Mouse (Mus musculus) small intestine, adult 2 months (tissue): ENCODE measurements around the gene Fbxo10. TPM values are rescaled to one million over a fixed set of nuclear protein-coding genes. Genes with fewer than 3 reads are reported as not detected.
"Not testable (repeated sequence)": the region's sequence is repeated elsewhere in the genome, so short reads cannot be mapped to it uniquely, and the experiment has no call there.

Experiments used
- H3K27ac ChIP-seq: fragments of 200-500 bp; 2 replicates; pipeline ENCODE4 v1.5.1; 2012; ENCODE audit warnings: low read depth, low read length, control low read depth, inconsistent platforms; ENCODE audit not compliant: insufficient read depth
- H3K27me3 ChIP-seq: fragments of 200-500 bp; 2 replicates; pipeline ENCODE4 v1.6.1; 2012; ENCODE audit warnings: mild to moderate bottlenecking, moderate library complexity, low read length, inconsistent platforms; ENCODE audit not compliant: control insufficient read depth, insufficient read depth
- H3K36me3 ChIP-seq: fragments of 200-500 bp; 2 replicates; pipeline ENCODE4 v1.6.1; 2012; ENCODE audit warnings: mild to moderate bottlenecking, low read length, control low read depth, inconsistent platforms; ENCODE audit not compliant: control insufficient read depth, insufficient read depth
- H3K4me1 ChIP-seq: fragments of 200-500 bp; 2 replicates; pipeline ENCODE4 v1.6.1; 2012; ENCODE audit warnings: low read length, inconsistent platforms, mixed read lengths; ENCODE audit not compliant: control insufficient read depth, insufficient read depth, insufficient read length
- H3K4me3 ChIP-seq: fragments of 200-500 bp; 2 replicates; pipeline ENCODE4 v1.5.1; 2012; ENCODE audit warnings: low read depth, mild to moderate bottlenecking, control low read depth, inconsistent platforms, low read length, moderate library complexity
- CTCF ChIP-seq: fragments of 200-500 bp; IDR thresholded peaks from 2 replicates; pipeline ENCODE4 v1.5.1; 2012; ENCODE audit warnings: low read depth, mild to moderate bottlenecking, control low read depth, inconsistent platforms, low read length, moderate library complexity, mixed read lengths; ENCODE audit not compliant: insufficient replicate concordance, insufficient read length; ENCODE audit errors: extremely low read depth
- POLR2A ChIP-seq: fragments of 200-500 bp; IDR thresholded peaks from 2 replicates; pipeline ENCODE4 v1.6.1; 2012; ENCODE audit warnings: low read depth, mild to moderate bottlenecking, control low read depth, inconsistent platforms, low read length, moderate library complexity
- WGBS: fragments of 180-500 bp; shearing (Covaris S2); methylation state at CpG from one replicate; pipeline ENCODE4 v1.1.7; 2018; 5-methylcytosine and 5-hydroxymethylcytosine counted together
- polyA plus RNA-seq: library from polyadenylated mRNA; depleted of rRNA; stranded (reverse); fragments of >200 nt; gene quantifications from 2 replicates; pipeline ENCODE4 v1.2.3, GENCODE M21; 2012

Gene Fbxo10
- polyA plus RNA-seq, 1 experiment, result 2.4 TPM

GRCm38 (mm10) chr4:45047956-45048355, 36.4 kb downstream of the Fbxo10 start:
- WGBS, result 80% methylated on average over 9 of the region's 9 CpGs
- no peak overlapping the region for H3K4me3 ChIP-seq
- no peak overlapping the region for H3K27ac ChIP-seq
- no peaks in the 10 kb centered on the region; the same call in 1 of the 2 replicates for H3K27me3 ChIP-seq
- no peaks in the 10 kb centered on the region for H3K36me3 ChIP-seq
- TF ChIP-seq POLR2A, result no peak
- TF ChIP-seq CTCF, result no peak
- no peaks in the 10 kb centered on the region for H3K4me1 ChIP-seq

GRCm38 (mm10) chr4:45047286-45047887, 37.0 kb downstream of the Fbxo10 start:
- H3K4me1 ChIP-seq, result no peaks in the 10 kb centered on the region
- TF ChIP-seq CTCF, result no peak
- no peak for TF ChIP-seq POLR2A
- H3K36me3 ChIP-seq, result no peaks in the 10 kb centered on the region
- no peak overlapping the region for H3K27ac ChIP-seq
- no peaks in the 10 kb centered on the region; the same call in 1 of the 2 replicates for H3K27me3 ChIP-seq
- no peak overlapping the region for H3K4me3 ChIP-seq
- WGBS, result 83% methylated on average over 9 of the region's 9 CpGs

DNA sequence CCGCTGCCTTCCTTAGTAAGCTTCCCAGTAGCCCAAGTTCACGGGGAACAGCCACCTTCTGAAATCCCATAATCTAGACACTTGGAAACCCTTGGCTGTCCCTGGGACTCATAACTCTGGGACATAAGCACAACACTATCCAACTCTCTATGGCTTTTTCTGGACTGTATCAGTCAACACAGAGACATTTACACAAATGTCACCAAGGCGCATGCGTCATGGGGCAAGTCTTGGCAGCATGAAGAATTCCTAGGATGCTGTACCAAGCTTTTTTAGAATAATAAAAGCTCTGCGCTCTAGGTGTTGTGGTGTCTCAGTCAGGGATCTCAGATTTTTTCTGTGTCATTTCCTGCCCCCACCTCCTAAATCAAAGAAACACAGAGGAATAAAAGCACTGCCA, 37.7 kb downstream of the Fbxo10 start:
- no peak overlapping the region for H3K27ac ChIP-seq
- TF ChIP-seq CTCF, result no peak
- TF ChIP-seq POLR2A, result no peak
- H3K27me3 ChIP-seq, result no peaks in the 10 kb centered on the region; the same call in 1 of the 2 replicates
- no peaks in the 10 kb centered on the region for H3K4me1 ChIP-seq
- 96% methylated on average over 5 of the region's 5 CpGs for WGBS
- no peak overlapping the region for H3K4me3 ChIP-seq
- no peaks in the 10 kb centered on the region for H3K36me3 ChIP-seq

GRCm38 (mm10) chr4:45040795-45041194, 43.6 kb downstream of the Fbxo10 start:
- no peak overlapping the region for H3K27ac ChIP-seq
- no peak overlapping the region for H3K4me3 ChIP-seq
- no peaks in the 10 kb centered on the region for H3K27me3 ChIP-seq
- WGBS, result 23% methylated on average over 7 of the region's 7 CpGs
- no peaks in the 10 kb centered on the region; the same call in 1 of the 2 replicates for H3K4me1 ChIP-seq
- no peak for TF ChIP-seq POLR2A
- TF ChIP-seq CTCF, result no peak
- no peaks in the 10 kb centered on the region for H3K36me3 ChIP-seq

DNA sequence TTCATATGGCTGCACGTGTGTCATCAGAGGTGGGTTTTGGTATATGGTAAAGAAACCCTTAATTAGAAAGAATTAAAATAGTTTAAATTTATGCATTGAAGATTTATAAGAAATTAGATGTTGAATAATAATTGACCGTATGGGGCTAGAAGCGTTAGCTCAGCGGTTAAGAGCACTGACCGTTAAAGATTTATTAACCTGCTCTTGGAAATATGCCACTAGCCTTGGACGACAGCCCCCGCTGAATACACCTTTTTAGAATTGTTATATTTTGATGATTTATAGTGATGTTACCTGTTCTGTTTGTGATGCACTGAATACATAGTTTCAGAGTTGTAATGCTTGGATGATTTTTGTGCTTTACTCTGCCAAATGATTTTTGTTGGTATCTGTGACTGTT, 44.9 kb downstream of the Fbxo10 start:
- not testable (repeated sequence) for H3K27ac ChIP-seq, H3K27me3 ChIP-seq, H3K4me3 ChIP-seq, H3K4me1 ChIP-seq, H3K36me3 ChIP-seq
- 91% methylated on average over 7 of the region's 7 CpGs for WGBS

- not testable (repeated sequence) for H3K27ac ChIP-seq
These were observed 45.5 kb downstream of the Fbxo10 start for GRCm38 (mm10) chr4:45038879-45039278.

GRCm38 (mm10) chr4:45037455-45038410, 46.7 kb downstream of the Fbxo10 start:
- H3K36me3 ChIP-seq, result no peaks in the 10 kb centered on the region
- TF ChIP-seq POLR2A (no peak), CTCF (no peak)
- no peaks in the 10 kb centered on the region for H3K27me3 ChIP-seq
- H3K4me1 ChIP-seq, result peaks cover 6% of the 10 kb centered on the region
- no peak overlapping the region for H3K27ac ChIP-seq
- H3K4me3 ChIP-seq, result no peak overlapping the region
- 86% methylated on average over 13 of the region's 13 CpGs for WGBS

More at GRCm38 (mm10) chr4:45038879-45039278, 45.5 kb downstream of the Fbxo10 start:
- not testable (repeated sequence) for H3K27me3 ChIP-seq, H3K36me3 ChIP-seq, H3K4me3 ChIP-seq, H3K4me1 ChIP-seq
- 67% methylated on average over 8 of the region's 8 CpGs for WGBS
